10 mouse cellular contexts compared by ENCODE assay signal in the genomic region with DNA sequence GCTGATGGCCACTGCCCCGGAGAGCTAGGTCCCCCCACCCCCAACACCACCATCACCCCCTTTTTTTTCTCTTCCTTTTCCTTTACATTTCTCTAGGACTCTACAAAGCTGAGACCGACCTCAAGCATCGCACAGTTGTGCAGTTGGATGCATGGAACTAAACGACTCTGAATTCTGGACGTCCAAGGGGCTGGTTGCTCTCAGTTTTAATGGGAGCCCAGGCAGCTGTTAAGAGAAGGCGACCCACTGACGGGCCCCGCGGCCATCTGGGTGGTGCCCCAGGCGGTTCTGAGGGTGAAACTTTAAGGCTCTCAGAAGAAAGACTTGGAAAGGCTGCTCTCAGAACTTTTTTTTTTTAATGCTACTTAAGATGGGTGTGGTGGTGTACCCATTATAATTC. TPM values are rescaled to one million over a fixed set of nuclear protein-coding genes. Genes with fewer than 3 reads are reported as not detected.
DNase-seq lines count a peak whose midpoint lies in the region; ATAC-seq lines count a peak whose summit lies in the region.
"Had no signal": no experiment of that assay in that cellular context is flagged by ENCODE, and none has a peak within 500 bp of the region (broad histone marks: within the 10 kb centered on the region; RNA-seq: fewer than 3 reads in every experiment).

No protein-coding gene starts in this region.

- peak overlapping the region; percentile 67 for H3K4me3 ChIP-seq in heart, embryonic 11.5 days (ENCODE audit: low read depth, low read length)
- H3K4me3 ChIP-seq in hindbrain, embryonic 16.5 days (ENCODE audit: low read length) = peak overlapping the region; percentile 59
- peak overlapping the region; percentile 58 for H3K4me3 ChIP-seq in midbrain, embryonic 14.5 days (replicated peaks; ENCODE audit: low read depth, low read length)

- DNase-seq in heart, adult 18-20 months = no peak
- DNase-seq in embryo, embryonic 11 days = peak; percentile 59
- DNase-seq in midbrain, embryonic 14.5 days = no peak
- no peak for DNase-seq in layer of hippocampus, postnatal 10 days (ENCODE audit: low spot score in 2 of 2)
- no peak for DNase-seq in T-cell, adult 2 months (ENCODE audit: low spot score)

- ATAC-seq in heart, embryonic 11.5 days (replicated peaks; ENCODE audit: insufficient number of reproducible peaks, low FRiP score, low TSS enrichment) = no peak
- no peak for ATAC-seq in hindbrain, embryonic 16.5 days
- no peak for ATAC-seq in midbrain, embryonic 14.5 days (ENCODE audit: low FRiP score, low TSS enrichment)
- no peak for ATAC-seq in megakaryocyte progenitor cell, adult 5-6 weeks (replicated peaks; ENCODE audit: poor library complexity)

- H3K27ac ChIP-seq in heart, embryonic 11.5 days (ENCODE audit: low read depth, low read length) = peak overlapping the region; percentile 25; the same call in 1 of the 2 replicates
- H3K27ac ChIP-seq in hindbrain, embryonic 16.5 days (ENCODE audit: low read depth, low read length) = no peak overlapping the region
- H3K27ac ChIP-seq in midbrain, embryonic 14.5 days (replicated peaks; ENCODE audit: low read depth, low read length) = no peak overlapping the region

- H3K4me2 ChIP-seq in heart, embryonic 11.5 days = peak overlapping the region; percentile 84
- H3K4me2 ChIP-seq in hindbrain, embryonic 16.5 days (ENCODE audit: low read length) = peak overlapping the region; percentile 70
- H3K4me2 ChIP-seq in midbrain, embryonic 14.5 days (ENCODE audit: low read length) = peak overlapping the region; percentile 86

- H3K27me3 ChIP-seq in heart, embryonic 11.5 days (ENCODE audit: control insufficient read depth, insufficient read depth, low read length) = peaks cover 15% of the 10 kb centered on the region; the same call in 1 of the 2 replicates
- peaks cover 36% of the 10 kb centered on the region for H3K27me3 ChIP-seq in hindbrain, embryonic 16.5 days (replicated peaks; ENCODE audit: control insufficient read depth, insufficient read depth, low read length)
- H3K27me3 ChIP-seq in midbrain, embryonic 14.5 days (ENCODE audit: control insufficient read depth, insufficient read depth, low read length) = peaks cover 40% of the 10 kb centered on the region

- H3K4me1 ChIP-seq in heart, embryonic 11.5 days (ENCODE audit: control insufficient read depth, insufficient read depth, low read length) = peaks cover 6% of the 10 kb centered on the region
- peaks cover 25% of the 10 kb centered on the region for H3K4me1 ChIP-seq in hindbrain, embryonic 16.5 days (ENCODE audit: control insufficient read depth, insufficient read depth, low read depth, low read length)
- H3K4me1 ChIP-seq in midbrain, embryonic 14.5 days (ENCODE audit: control insufficient read depth, insufficient read depth, low read length) = peaks cover 4% of the 10 kb centered on the region; the same call in 1 of the 2 replicates

- peak overlapping the region; percentile 2; the same call in 1 of the 2 replicates for H3K9ac ChIP-seq in heart, embryonic 11.5 days (ENCODE audit: low read depth, low read length)
- H3K9ac ChIP-seq in hindbrain, embryonic 16.5 days (ENCODE audit: low read depth, low read length) = no peak overlapping the region; the same call in 1 of the 2 replicates
- H3K9ac ChIP-seq in midbrain, embryonic 14.5 days (replicated peaks; ENCODE audit: low read length) = peak overlapping the region; percentile 61; the same call in 1 of the 2 replicates

- no peaks in the 10 kb centered on the region for H3K36me3 ChIP-seq in heart, embryonic 11.5 days (ENCODE audit: control insufficient read depth, insufficient read depth, low read length)
- H3K36me3 ChIP-seq in hindbrain, embryonic 16.5 days (ENCODE audit: control insufficient read depth, insufficient read depth, low read length) = no peaks in the 10 kb centered on the region
- no peaks in the 10 kb centered on the region for H3K36me3 ChIP-seq in midbrain, embryonic 14.5 days (ENCODE audit: control insufficient read depth, insufficient read depth, low read length)

- H3K9me3 ChIP-seq in heart, embryonic 11.5 days (replicated peaks; ENCODE audit: control insufficient read depth, low read length) = no peaks in the 10 kb centered on the region
- H3K9me3 ChIP-seq in hindbrain, embryonic 16.5 days (ENCODE audit: control insufficient read depth, low read length) = no peaks in the 10 kb centered on the region
- no peaks in the 10 kb centered on the region for H3K9me3 ChIP-seq in midbrain, embryonic 14.5 days (ENCODE audit: control insufficient read depth, low read length)

- WGBS in heart, embryonic 11.5 days (ENCODE audit: insufficient replicate concordance) = 2% methylated on average over 10 of the region's 10 CpGs
- WGBS in hindbrain, embryonic 16.5 days = 2% methylated on average over 10 of the region's 10 CpGs
- 1% methylated on average over 10 of the region's 10 CpGs for WGBS in midbrain, embryonic 14.5 days

RNA-seq across cellular contexts. Expression of gene Trim71, which starts 0.5 kb away (rescaled TPM):
- 1.00 and 1.1 TPM in 2 replicates for polyA plus RNA-seq in heart, embryonic 11.5 days (2014; fragmentation: Nextera tagmentation; extraction: Ambion mirVana)
- total RNA-seq in heart, adult 18-20 months (2021) = not detected
- 0.14 and 0.24 TPM in 2 replicates for polyA plus RNA-seq in hindbrain, embryonic 16.5 days (2015; fragmentation: Nextera tagmentation; extraction: Ambion mirVana)
- 0.15 and 0.16 TPM in 2 replicates for polyA plus RNA-seq in midbrain, embryonic 14.5 days (2014; fragmentation: Nextera tagmentation; extraction: Ambion mirVana)
- total RNA-seq in layer of hippocampus, postnatal 10 days (2021) = under 1 TPM; 0.18 to 0.27 TPM
- 0.02 TPM in 1 of 2 replicates, not detected in the other for total RNA-seq in megakaryocyte progenitor cell, adult 5-6 weeks (2015)
- not detected in 2 replicates for total RNA-seq in megakaryocyte progenitor cell, adult 5-6 weeks (2017)

RNA-seq across cellular contexts. Expression of gene C130032M10Rik, which starts 49.2 kb away (rescaled TPM):
- 0.54 and 0.90 TPM in 2 replicates for polyA plus RNA-seq in heart, embryonic 11.5 days (2014; fragmentation: Nextera tagmentation; extraction: Ambion mirVana)
- total RNA-seq in heart, adult 18-20 months (2021) = not detected
- not detected in 2 replicates for polyA plus RNA-seq in hindbrain, embryonic 16.5 days (2015; fragmentation: Nextera tagmentation; extraction: Ambion mirVana)
- polyA plus RNA-seq in midbrain, embryonic 14.5 days (2014; fragmentation: Nextera tagmentation; extraction: Ambion mirVana) = not detected in 2 replicates
- not detected for total RNA-seq in layer of hippocampus, postnatal 10 days (2021)
- not detected in 2 replicates for total RNA-seq in megakaryocyte progenitor cell, adult 5-6 weeks (2015)
- not detected in 2 replicates for total RNA-seq in megakaryocyte progenitor cell, adult 5-6 weeks (2017)
- total RNA-seq: adrenal gland, postnatal 4 days; layer of hippocampus, adult 8-10 months had no signal

RNA-seq across cellular contexts. Expression of gene Ccr4, which starts 60.0 kb away (rescaled TPM):
- polyA plus RNA-seq in heart, embryonic 11.5 days (2014; fragmentation: Nextera tagmentation; extraction: Ambion mirVana) = not detected in 2 replicates
- total RNA-seq in heart, adult 18-20 months (2021) = not detected
- not detected in 2 replicates for polyA plus RNA-seq in hindbrain, embryonic 16.5 days (2015; fragmentation: Nextera tagmentation; extraction: Ambion mirVana)
- polyA plus RNA-seq in midbrain, embryonic 14.5 days (2014; fragmentation: Nextera tagmentation; extraction: Ambion mirVana) = not detected in 2 replicates
- not detected for total RNA-seq in layer of hippocampus, postnatal 10 days (2021)
- not detected in 2 replicates for total RNA-seq in megakaryocyte progenitor cell, adult 5-6 weeks (2015)
- total RNA-seq in megakaryocyte progenitor cell, adult 5-6 weeks (2017) = not detected in 2 replicates
- total RNA-seq: adrenal gland, postnatal 4 days; layer of hippocampus, adult 8-10 months had no signal
